Mouse (Mus musculus) thymus, postnatal 10 days (tissue): Measurements from ENCODE around the gene Eif4enif1.
"Not testable (repeated sequence)": the region's sequence is repeated elsewhere in the genome, so short reads cannot be mapped to it uniquely, and the experiment has no call there.

Source experiments
- DNase-seq, 2 experiments: peaks; one replicate each; pipeline ENCODE4 v3.0.0; 2021; ENCODE audit warnings: low spot score in 2 of 2

Gene Eif4enif1

DNA sequence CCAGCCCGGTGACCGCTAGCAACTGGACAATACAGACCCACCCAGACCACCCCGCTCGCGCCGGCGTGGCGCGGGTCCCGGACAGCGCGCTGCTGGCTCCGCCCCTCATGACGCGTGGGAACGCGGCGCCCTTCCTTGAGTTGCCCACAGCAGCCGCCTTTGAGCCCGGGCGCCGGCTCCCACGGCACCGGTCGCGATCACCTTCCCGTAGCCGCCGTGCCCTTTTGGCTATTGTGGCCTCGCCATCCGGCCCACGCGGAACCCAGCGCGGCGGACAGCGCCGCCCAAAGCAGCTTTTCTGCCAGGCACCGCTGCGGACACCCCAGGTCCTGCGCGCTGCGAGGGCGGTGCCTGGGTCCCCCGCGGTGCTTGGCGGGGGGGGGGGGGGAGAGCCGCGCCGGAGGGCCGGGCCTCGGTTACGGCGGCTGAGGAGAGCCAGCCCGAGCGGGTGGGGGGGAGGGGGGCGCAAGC lies at the start of gene Eif4enif1:
Gene Eif4enif1, plus strand, starts transcription at position 162 of the 471 bp plus-strand sequence.
- peak; percentile 75 to 79 for DNase-seq

DNA sequence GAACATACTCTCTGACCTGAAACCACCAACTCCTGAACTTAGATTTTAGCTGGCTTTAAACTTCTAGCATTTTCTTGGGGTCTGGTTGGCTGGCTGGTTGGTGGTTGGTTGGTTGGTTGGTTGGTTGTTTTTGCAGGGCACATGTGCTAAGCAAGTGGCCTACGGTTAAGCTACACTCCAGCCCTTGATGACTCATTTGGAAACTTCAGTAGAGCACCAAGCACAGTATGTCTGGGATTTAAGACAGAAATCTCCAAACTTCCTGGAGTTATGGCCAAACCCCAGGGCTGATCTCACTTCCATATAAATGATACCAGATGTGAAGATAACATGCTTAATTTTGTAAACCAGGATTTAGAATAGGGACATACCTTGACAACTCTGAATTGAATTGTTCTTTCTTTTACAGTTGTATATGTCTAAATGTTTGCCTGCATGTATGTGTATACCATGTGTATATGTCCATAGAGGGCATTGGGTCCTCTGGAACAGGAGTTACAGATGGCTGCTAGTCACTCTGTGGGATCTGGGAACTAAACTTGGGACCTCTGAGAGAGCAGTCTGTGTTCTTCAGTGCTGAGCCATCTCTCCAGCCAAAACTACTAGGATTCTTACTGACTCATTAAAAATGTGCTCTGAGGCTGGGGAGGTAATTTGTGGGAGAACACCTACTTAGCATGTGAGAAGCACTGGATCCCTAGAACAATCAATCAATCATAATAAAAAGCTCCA lies 48.4 kb upstream of the Eif4enif1 start:
- peak; percentile 71 to 73 for DNase-seq

GRCm38 (mm10) chr11:3156991-3157390 lies 45.2 kb upstream of the Eif4enif1 start:
- DNase-seq: not testable (repeated sequence)

DNA sequence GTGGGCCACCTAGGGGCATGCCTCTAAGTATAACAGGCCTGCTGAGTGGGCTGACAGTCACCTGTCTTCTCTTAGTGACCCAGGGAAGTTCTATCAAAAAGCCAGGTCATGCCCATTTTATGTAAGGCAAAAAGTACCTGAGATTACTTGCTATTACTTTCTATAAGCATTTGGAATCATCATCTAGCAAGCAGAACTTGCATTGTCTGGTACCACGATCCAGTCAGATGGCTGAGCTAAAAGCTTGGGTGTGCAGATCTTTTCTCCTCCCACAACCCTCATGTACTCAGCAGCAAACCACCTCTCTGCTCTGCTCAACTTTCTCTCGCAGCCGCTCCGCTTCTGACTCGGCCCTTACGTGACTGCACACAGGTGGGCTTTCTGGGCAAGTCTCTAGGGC lies 44.2 kb upstream of the Eif4enif1 start:
- DNase-seq: peak; percentile 35 to 45

DNA sequence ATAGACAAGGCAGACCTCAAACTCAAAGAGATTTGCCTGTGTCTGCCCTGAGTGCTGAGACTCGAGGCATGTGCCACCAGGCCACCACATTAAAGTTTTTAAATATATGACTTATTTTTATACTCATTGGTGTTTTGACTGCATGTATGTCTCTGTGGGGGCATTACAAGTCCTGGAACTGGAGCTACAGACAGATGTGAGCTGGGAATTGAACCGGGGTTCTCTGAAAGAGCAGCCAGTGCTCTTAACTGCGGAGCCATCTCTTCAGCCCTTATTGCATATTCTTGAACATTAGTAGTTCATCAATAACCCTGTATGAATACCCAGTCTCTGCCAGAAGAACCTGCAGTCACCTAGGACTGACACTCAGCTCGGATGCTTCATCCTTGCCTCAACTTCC lies 43.4 kb upstream of the Eif4enif1 start:
- not testable (repeated sequence) for DNase-seq

DNA sequence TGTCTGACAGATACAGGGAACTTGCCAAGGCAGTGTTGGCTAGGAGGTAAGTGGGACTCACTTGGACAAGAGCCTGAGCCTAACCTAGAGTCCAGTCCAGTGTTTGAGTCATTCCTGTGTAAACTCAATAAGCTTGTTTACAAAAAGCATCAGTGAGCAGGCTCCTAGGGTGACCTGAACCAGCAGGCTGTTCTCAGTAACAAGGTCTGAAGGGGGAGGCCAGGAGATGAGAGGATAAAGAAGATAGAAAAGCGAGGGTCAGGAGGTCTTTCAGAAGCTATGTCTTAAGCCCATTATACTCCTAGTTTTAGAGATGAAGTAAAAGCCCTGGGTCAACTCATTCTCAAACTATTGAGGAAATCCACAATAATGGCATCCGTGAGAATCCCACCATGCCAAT lies 40.8 kb upstream of the Eif4enif1 start:
- DNase-seq: peak; percentile 69 to 73

DNA sequence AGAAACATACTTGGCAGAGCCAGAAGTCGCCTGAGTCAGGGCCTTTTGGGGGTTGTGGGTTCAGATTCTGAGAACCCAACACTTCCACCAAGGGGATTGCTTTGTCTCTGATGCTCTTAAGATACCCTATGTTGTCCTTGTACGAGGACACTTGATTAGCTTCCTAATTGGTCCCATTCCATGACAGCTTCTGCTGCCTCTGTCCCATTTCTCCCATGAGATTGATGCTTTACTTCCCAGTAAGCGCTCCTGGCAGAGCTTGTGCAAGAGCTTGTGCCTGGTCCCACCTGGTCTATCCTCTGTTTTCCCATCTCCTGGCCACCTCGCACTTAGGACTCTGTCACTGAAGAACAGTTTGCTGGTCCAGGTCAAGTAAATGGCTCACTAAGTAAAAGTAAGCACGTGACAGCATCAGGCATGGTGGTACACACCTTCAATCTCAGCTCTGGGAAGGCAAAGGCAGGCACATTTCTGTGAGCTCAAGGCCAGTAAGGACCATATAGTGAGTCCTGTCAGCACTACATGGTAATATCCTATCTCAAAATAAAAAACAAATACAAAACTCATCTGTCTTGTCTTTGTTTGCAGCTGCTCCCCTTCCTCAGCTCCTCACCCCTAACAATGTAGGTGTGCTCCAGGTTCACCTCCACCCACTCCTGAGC lies 39.8 kb upstream of the Eif4enif1 start:
- peak; percentile 72 to 77 for DNase-seq

DNA sequence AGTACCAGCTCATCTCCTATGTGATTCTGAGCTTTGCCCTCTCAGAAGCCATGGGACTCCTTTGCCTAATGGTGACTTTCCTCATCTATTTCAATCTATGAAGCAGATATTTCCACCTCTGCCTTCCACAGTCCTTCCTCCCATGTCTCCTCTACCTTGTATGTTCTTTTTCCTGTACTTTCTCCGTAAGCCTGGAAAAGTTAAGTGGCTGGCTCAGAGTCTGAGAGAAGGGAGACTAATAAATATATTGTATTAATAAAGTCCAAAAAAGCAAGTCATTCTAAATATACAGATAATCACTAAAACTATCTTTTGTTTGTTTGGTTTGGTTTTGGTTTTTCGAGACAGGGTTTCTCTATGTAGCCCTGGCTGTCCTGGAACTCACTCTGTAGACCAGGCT lies 39.1 kb upstream of the Eif4enif1 start:
- DNase-seq: peak; percentile 67 to 75

DNA sequence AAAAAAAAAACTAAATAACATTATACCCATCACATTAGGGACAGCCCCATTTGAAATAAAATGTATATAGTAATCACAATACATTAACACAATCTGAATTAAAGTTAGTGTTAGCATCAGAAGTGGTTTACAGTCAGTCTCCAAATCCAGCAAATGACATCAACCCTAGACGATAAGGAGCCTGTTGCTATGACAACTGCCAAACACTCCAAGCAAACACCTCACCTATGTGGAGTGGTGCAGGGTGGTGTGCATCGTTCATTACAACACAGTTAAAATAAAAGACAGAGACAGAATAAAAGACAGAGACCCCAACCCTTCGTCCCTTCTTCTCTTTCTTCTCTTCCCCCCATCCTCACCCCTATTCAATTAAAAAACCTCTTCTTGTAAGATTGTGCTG lies 38.5 kb upstream of the Eif4enif1 start:
- not testable (repeated sequence) for DNase-seq

- DNase-seq: not testable (repeated sequence)
Observed at GRCm38 (mm10) chr11:3165210-3165782, 36.9 kb upstream of the Eif4enif1 start.

DNA sequence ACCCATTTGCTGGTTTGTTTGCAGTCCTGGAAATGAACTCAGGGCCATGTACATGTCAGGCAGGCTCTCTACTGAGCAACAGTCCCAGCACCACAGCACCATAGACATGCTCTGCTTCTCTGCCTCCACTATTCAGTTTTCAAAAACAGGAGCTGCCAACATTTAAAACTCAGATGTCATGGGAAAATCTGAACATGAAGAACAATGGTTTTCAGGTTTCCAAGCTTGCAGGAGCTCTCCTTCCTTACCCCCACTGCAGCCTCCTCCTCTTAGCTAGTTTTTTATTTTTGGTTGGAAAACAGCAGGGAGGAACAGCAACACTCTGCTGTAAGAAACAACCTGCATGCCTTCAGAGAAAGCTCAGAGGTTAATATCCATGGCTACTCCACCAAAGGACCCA lies 35.9 kb upstream of the Eif4enif1 start:
- peak in 1 of 2 experiments; percentile 52 for DNase-seq

- DNase-seq: not testable (repeated sequence)
Observed at GRCm38 (mm10) chr11:3167129-3167528, 35.1 kb upstream of the Eif4enif1 start.

DNA sequence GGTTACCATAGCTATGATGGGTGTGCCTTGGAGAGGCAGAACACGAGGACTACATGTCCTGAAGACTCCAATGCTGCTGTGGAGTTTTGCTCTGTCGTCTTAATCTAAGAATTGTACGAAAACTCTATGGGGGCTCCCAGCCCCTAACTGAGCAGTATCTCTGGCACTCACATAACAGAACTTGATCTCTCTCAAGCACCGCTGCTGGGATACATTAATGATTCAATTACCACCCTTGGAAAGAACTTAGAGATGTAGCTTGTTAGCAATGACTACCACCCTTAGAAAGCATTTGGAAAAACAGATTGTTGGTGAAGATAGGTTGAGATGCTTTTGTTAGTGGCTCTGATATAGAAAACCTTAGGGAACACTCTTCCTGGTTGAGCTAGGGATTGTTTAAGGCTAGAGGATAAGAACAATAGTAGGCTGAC lies 34.6 kb upstream of the Eif4enif1 start:
- peak; percentile 54 to 64 for DNase-seq

- peak; percentile 32 to 72 for DNase-seq
Observed at GRCm38 (mm10) chr11:3169042-3169441, 33.1 kb upstream of the Eif4enif1 start.

- DNase-seq: peak; percentile 49 to 62
Observed at GRCm38 (mm10) chr11:3171931-3172330, 30.3 kb upstream of the Eif4enif1 start.

DNA sequence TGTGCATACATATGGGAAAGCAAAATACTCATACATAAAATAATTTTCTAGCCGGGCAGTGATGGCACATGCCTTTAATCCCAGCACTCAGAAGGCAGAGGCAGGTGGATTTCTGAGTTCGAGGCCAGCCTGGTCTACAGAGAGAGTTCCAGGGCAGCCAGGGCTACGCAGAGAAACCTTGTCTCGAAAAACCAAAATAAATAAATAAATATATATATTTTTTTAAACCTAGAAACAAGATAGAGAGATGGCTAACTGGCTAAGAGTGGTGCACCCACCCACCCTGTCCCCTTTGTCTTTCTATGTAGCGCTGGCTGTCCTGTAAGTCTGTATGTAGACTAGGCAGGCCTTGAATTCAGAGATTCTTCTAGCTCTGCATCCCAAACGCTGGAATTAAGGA lies 29.7 kb upstream of the Eif4enif1 start:
- not testable (repeated sequence) for DNase-seq

- DNase-seq: peak; percentile 75 to 77
Observed at GRCm38 (mm10) chr11:3173425-3174318, 28.5 kb upstream of the Eif4enif1 start.

GRCm38 (mm10) chr11:3178968-3179725 lies 23.0 kb upstream of the Eif4enif1 start:
- DNase-seq: peak; percentile 58 to 72

- peak in 1 of 2 experiments; percentile 47 for DNase-seq
Observed at GRCm38 (mm10) chr11:3179726-3180092, 22.5 kb upstream of the Eif4enif1 start.

- DNase-seq: not testable (repeated sequence)
Observed at GRCm38 (mm10) chr11:3180510-3181160, 21.6 kb upstream of the Eif4enif1 start.
